Mouse (Mus musculus): ENCODE results near the gene Ms4a18. TPM values are rescaled to one million over a fixed set of nuclear protein-coding genes. Genes with fewer than 3 reads are reported as not detected.

The Ms4a18 gene
- total RNA-seq, 2 experiments from 2014 or later, result not detected

GRCm38 (mm10) chr19:10948416-10948815 is 69.4 kb downstream of the Ms4a18 start:
- intact Hi-C loops (cut with DNase I), result no loop called here

GRCm38 (mm10) chr19:10947219-10947618 is 70.6 kb downstream of the Ms4a18 start:
- DNase-seq (ENCODE audit: low spot score), result no peak
- intact Hi-C loops (cut with DNase I), result no loop called here

More at GRCm38 (mm10) chr19:10948416-10948815, 69.4 kb downstream of the Ms4a18 start:
- no peak for DNase-seq (ENCODE audit: low spot score)

Other genes starting within 250 kb of the Ms4a18 start
- gene Cd6, start 188.0 kb downstream of the Ms4a18 start, total RNA-seq (2021), result under 1 TPM; 0.16 to 0.36 TPM
- 1 to 10 TPM; 2.1 to 2.2 TPM for gene Slc15a3, start 178.3 kb downstream of the Ms4a18 start, total RNA-seq (2021)
- 10 to 100 TPM; 15.6 to 17.9 TPM for gene Tmem132a, start 148.1 kb downstream of the Ms4a18 start, total RNA-seq (2021)
- gene Tmem109, start 136.0 kb downstream of the Ms4a18 start, total RNA-seq (2021), result 10 to 100 TPM; 82.8 to 87.8 TPM
- gene Prpf19, start 122.8 kb downstream of the Ms4a18 start, total RNA-seq (2021), result 100 to 1,000 TPM; 213 to 229 TPM
- gene Zp1, start 97.4 kb downstream of the Ms4a18 start, total RNA-seq (2021), result not detected
- gene Ptgdr2, start 80.9 kb downstream of the Ms4a18 start, total RNA-seq (2021), result under 1 TPM in 1 of 2 experiments, not detected in 1; 0.08 TPM
- 1 to 10 TPM; 5.7 to 6.2 TPM for gene Ccdc86, start 68.8 kb downstream of the Ms4a18 start, total RNA-seq (2021)
- gene Ms4a10, start 43.4 kb downstream of the Ms4a18 start, total RNA-seq (2021), result not detected
- gene Ms4a15, start 24.8 kb downstream of the Ms4a18 start, total RNA-seq (2021), result not detected
- gene Ms4a8a, start 63.1 kb upstream of the Ms4a18 start, total RNA-seq (2021), result 1 to 10 TPM; 1.2 to 1.8 TPM
- gene 1700017D01Rik, start 112.8 kb upstream of the Ms4a18 start, total RNA-seq (2021), result not detected
- not detected for gene 1700025F22Rik, start 147.3 kb upstream of the Ms4a18 start, total RNA-seq (2021)
- gene Ms4a13, start 178.7 kb upstream of the Ms4a18 start, total RNA-seq (2021), result not detected
- not detected for gene Ms4a12, start 214.4 kb upstream of the Ms4a18 start, total RNA-seq (2021)
- under 1 TPM; 0.49 to 0.67 TPM for gene Ms4a1, start 248.2 kb upstream of the Ms4a18 start, total RNA-seq (2021)